Mouse (Mus musculus): Measurements from ENCODE around the gene Kmt2b. TPM values are rescaled to one million over a fixed set of nuclear protein-coding genes. Genes with fewer than 3 reads are reported as not detected.
A peak's percentile ranks its signal among the peaks of the same experiment; 100 is the strongest.

Kmt2b gene
- total and polyA plus RNA-seq, 3 experiments = 15.6 to 25.6 (median 15.9) TPM

DNA sequence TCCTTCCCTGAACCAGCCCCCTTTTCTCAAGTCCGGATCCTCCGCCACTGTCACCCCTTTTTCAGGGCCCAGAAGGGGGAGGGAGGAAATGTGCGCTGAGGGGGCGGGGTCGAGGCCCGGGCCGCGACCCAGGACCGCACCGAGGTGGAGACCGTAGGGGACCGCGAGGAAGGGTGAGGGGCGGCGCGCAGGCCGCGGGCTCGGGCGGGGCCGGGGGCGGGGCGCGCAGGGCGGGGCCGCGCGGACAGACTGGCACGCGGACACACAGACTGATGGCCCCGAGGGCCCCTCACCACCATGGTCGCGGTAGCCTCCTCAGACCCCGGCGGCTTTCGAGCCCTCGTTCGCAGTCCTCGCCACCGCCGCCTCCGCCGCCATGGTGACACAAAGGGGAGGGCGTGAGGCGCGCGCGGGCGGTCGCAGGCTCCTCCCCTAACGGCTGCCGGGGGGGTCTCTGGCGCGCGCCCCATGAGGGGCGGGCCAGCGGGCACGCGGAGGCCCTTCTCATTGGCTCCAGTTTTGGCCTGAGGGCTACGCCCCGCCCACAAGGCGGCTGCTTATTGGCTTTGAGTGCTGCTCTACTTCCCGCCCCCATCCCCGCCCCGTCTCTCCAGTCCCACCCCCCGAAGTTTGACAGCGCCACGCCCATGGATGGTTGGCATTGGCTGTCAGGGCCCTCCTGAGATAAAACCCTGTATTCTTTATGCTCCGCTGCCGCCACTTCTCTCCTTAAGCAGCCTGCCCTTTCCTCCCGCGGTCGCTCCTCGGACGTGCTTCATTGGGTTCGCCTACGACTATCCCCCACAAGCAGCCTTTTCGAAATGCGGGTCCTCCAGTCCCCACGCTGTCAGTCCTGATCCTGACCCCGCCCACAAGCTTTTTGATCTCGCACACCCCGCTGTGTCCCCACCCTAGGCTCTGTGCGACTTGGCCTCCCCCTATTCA, 53.6 kb downstream of the Kmt2b start, which contains the start of gene Arhgap33:
Arhgap33 (minus strand) TSS at position 428 of the 945 bp plus-strand sequence.
- Histone ChIP-seq H3K27ac (no peak within 1 kb of the TSS), H3K4me3 (peak within 1 kb of the TSS; percentile 66), H3K9ac (ENCODE audit: low read depth, low read length) (peak within 1 kb of the TSS; percentile 80), H3K27me3 (ENCODE audit: control insufficient read depth, insufficient read depth, low read length) (no peaks in the 10 kb centered on the region), H3K36me3 (ENCODE audit: control insufficient read depth, insufficient read depth, low read length) (no peaks in the 10 kb centered on the region), H3K4me1 (ENCODE audit: control insufficient read depth, insufficient read depth, low read length) (peaks cover 3% of the 10 kb centered on the region; the same call in 1 of the 2 replicates), H3K79me2 (replicated peaks; ENCODE audit: control insufficient read depth, insufficient read depth, low read length) (no peaks in the 10 kb centered on the region)
- 1% methylated on average over 76 of the region's 84 CpGs for WGBS
- intact Hi-C loops (cut with DNase I) = loop anchor here (2.0 to 5.0 kb wide), 2 partner anchors 16 to 163 kb away; no protein-coding TSS in a partner anchor
- TF ChIP-seq CTCF (IDR thresholded peaks at IDR 0.05) (no peak), POLR2A (IDR thresholded peaks at IDR 0.05; ENCODE audit: insufficient read depth, low read depth, low read length) (no peak), EP300 (IDR thresholded peaks at IDR 0.05; ENCODE audit: insufficient read depth, low read depth, low read length) (no peak)
- peak; percentile 96 for DNase-seq

DNA sequence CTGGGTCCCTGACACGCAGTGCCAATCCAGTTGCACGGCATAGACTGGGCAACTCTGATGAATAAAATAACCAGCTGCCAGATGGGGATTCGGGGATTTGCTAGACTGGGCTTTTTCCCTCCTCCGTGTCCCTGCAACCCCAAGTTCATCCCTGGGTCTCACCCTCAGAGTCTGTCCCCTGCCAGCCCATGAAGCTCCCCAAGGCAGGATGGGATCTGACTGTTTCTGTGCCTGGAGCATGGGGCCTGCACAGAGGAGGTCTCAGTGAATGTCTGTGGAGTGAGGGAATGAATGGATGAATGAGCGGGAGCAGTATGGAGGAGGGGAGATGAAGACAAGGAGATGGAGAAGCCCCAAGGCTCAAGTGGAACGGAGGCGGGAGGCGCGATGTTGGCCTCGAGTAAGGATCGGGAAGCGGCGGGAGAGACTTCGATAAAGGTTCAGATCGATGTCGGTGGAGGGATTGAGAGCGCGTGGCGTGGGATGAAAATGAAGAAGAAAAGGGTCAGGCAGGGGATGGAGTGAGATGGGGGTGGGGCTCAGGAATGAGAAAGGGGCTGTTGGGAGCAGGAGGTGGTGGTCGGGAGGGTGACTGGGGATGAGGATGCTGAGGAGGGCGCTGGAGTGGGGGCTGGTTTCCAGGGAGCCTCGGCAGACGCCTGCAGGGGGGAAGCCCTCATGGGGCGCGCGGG, 54.4 kb downstream of the Kmt2b start:
- H3K27ac ChIP-seq = no peak overlapping the region
- intact Hi-C loops (cut with DNase I) = loop anchor here (2.0 to 5.0 kb wide), 2 partner anchors 17 to 162 kb away; no protein-coding TSS in a partner anchor
- peak overlapping the region; percentile 80 for H3K9ac ChIP-seq (ENCODE audit: low read depth, low read length)

DNA sequence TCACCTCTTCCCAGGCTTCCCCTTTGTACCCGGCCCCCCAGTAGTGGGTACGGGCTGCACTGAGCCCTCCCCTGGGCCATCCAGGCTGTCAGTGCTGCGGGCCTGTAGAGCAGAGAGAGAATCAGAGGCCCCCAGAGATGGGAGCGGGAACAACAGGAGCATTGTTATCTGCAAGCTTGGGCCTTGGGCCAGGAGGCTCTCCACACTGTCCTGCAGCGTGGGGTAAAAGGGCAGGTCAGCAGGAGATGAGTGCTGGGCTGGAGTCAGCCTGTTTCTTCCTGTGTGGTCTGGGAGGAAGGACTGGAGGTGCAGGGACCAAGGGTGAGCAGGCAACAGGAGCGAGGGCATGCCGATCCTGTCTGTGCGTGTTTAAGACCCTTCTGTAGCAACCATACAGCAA, 55.6 kb downstream of the Kmt2b start:
- Histone ChIP-seq H3K4me1 (ENCODE audit: control insufficient read depth, insufficient read depth, low read length) (peaks cover 3% of the 10 kb centered on the region; the same call in 1 of the 2 replicates), H3K36me3 (ENCODE audit: control insufficient read depth, insufficient read depth, low read length) (no peaks in the 10 kb centered on the region), H3K79me2 (replicated peaks; ENCODE audit: control insufficient read depth, insufficient read depth, low read length) (no peaks in the 10 kb centered on the region), H3K9ac (ENCODE audit: low read depth, low read length) (no peak overlapping the region), H3K27me3 (ENCODE audit: control insufficient read depth, insufficient read depth, low read length) (no peaks in the 10 kb centered on the region), H3K4me3 (no peak overlapping the region), H3K27ac (no peak overlapping the region)
- WGBS = 19% methylated on average over 8 of the region's 8 CpGs
- intact Hi-C loops (cut with DNase I) = loop anchor here (5.0 kb wide), 1 partner anchor 161 kb away; no protein-coding TSS in a partner anchor
- peak in 1 of 2 experiments; percentile 21 for DNase-seq
- no peak for TF ChIP-seq POLR2A (IDR thresholded peaks at IDR 0.05; ENCODE audit: insufficient read depth, low read depth, low read length)
- no peak for TF ChIP-seq EP300 (IDR thresholded peaks at IDR 0.05; ENCODE audit: insufficient read depth, low read depth, low read length)
- no peak for TF ChIP-seq CTCF (IDR thresholded peaks at IDR 0.05)

More for the DNA sequence above, 54.4 kb downstream of the Kmt2b start:
- peak in 1 of 2 experiments; percentile 41 for DNase-seq
- H3K27me3 ChIP-seq (ENCODE audit: control insufficient read depth, insufficient read depth, low read length) = no peaks in the 10 kb centered on the region
- H3K4me1 ChIP-seq (ENCODE audit: control insufficient read depth, insufficient read depth, low read length) = peaks cover 3% of the 10 kb centered on the region; the same call in 1 of the 2 replicates
- H3K79me2 ChIP-seq (replicated peaks; ENCODE audit: control insufficient read depth, insufficient read depth, low read length) = no peaks in the 10 kb centered on the region
- 18% methylated on average over 26 of the region's 26 CpGs for WGBS
- no peak for TF ChIP-seq EP300 (IDR thresholded peaks at IDR 0.05; ENCODE audit: insufficient read depth, low read depth, low read length)
- TF ChIP-seq CTCF (IDR thresholded peaks at IDR 0.05) = no peak
- TF ChIP-seq POLR2A (IDR thresholded peaks at IDR 0.05; ENCODE audit: insufficient read depth, low read depth, low read length) = no peak
- no peaks in the 10 kb centered on the region for H3K36me3 ChIP-seq (ENCODE audit: control insufficient read depth, insufficient read depth, low read length)
- peak overlapping the region; percentile 66 for H3K4me3 ChIP-seq

DNA sequence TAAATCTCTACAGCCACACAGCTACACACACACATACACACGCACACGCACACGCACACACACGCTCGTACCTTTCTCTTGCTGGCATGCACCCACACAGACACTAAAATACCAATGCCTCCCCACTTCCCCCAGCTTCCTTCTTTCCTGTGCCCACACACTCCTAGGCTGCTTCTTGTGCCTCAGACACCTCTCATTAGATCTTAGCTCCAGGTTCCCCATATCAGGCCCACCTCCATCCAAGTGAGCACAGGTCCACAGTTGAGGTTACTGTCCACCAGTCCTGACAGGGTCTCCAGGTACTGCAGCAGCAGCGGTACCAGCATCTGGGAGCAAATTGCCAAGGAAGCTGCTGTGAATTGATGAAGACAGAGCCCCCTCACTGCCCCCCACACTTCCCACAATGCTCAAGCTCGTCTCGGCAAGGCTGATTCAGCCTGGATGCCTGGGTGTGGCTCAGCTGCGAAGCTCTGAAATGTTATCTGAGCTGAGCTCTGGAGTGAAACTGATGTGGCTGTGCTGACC, 57.2 kb downstream of the Kmt2b start:
- intact Hi-C loops (cut with DNase I) = loop anchor here (5.0 kb wide), 1 partner anchor 159 kb away; no protein-coding TSS in a partner anchor
- Histone ChIP-seq H3K27me3 (ENCODE audit: control insufficient read depth, insufficient read depth, low read length) (no peaks in the 10 kb centered on the region), H3K4me3 (no peak overlapping the region), H3K36me3 (ENCODE audit: control insufficient read depth, insufficient read depth, low read length) (no peaks in the 10 kb centered on the region), H3K9ac (ENCODE audit: low read depth, low read length) (no peak overlapping the region), H3K27ac (no peak overlapping the region), H3K79me2 (replicated peaks; ENCODE audit: control insufficient read depth, insufficient read depth, low read length) (no peaks in the 10 kb centered on the region), H3K4me1 (ENCODE audit: control insufficient read depth, insufficient read depth, low read length) (peaks cover 3% of the 10 kb centered on the region; the same call in 1 of the 2 replicates)
- TF ChIP-seq POLR2A (IDR thresholded peaks at IDR 0.05; ENCODE audit: insufficient read depth, low read depth, low read length) (no peak), CTCF (IDR thresholded peaks at IDR 0.05) (no peak), EP300 (IDR thresholded peaks at IDR 0.05; ENCODE audit: insufficient read depth, low read depth, low read length) (no peak)
- WGBS = 88% methylated on average over 9 of the region's 9 CpGs
- DNase-seq = no peak

DNA sequence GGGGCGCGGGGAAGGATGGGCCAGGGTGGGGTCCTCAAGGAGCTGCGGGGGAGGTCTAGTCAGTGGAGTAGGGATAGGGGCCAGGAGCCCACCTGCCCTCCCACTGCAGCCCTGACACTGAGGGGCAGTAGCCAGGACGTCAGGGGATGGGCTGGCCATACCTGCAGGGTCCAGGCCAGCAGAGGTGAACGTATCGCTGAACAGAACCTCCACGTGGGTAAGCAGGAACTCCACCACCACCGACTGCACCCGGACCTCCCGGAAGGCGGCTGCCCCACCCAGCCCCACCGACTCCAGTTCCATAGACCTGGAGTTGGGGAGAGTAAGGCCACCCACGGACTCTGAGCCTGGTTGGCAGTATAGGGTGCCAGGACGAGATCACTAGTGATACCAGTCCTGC, 61.5 kb downstream of the Kmt2b start:
- no peak overlapping the region for H3K4me3 ChIP-seq
- H3K4me1 ChIP-seq (ENCODE audit: control insufficient read depth, insufficient read depth, low read length) = no peaks in the 10 kb centered on the region
- intact Hi-C loops (cut with DNase I) = no loop called here
- no peaks in the 10 kb centered on the region for H3K36me3 ChIP-seq (ENCODE audit: control insufficient read depth, insufficient read depth, low read length)
- no peak overlapping the region for H3K9ac ChIP-seq (ENCODE audit: low read depth, low read length)
- TF ChIP-seq POLR2A (IDR thresholded peaks at IDR 0.05; ENCODE audit: insufficient read depth, low read depth, low read length) = no peak
- no peak for TF ChIP-seq CTCF (IDR thresholded peaks at IDR 0.05)
- TF ChIP-seq EP300 (IDR thresholded peaks at IDR 0.05; ENCODE audit: insufficient read depth, low read depth, low read length) = no peak
- DNase-seq = no peak
- no peaks in the 10 kb centered on the region for H3K79me2 ChIP-seq (replicated peaks; ENCODE audit: control insufficient read depth, insufficient read depth, low read length)
- WGBS = 94% methylated on average over 14 of the region's 14 CpGs
- H3K27ac ChIP-seq = no peak overlapping the region
- H3K27me3 ChIP-seq (ENCODE audit: control insufficient read depth, insufficient read depth, low read length) = no peaks in the 10 kb centered on the region

All from heart, adult 2 months (tissue).